Mouse (Mus musculus) limb, embryonic 11.5 days (tissue): ENCODE measurements around the gene Sfr1. TPM values are rescaled to one million over a fixed set of nuclear protein-coding genes. Genes with fewer than 3 reads are reported as not detected.
A peak's percentile ranks its signal among the peaks of the same experiment; 100 is the strongest.

Experiments
- ATAC-seq: fragments of 200-750 bp; cut with Nextera tagmentation; 2 replicates; pipeline ENCODE4 v1.8.0; 2017; ENCODE audit warnings: low read depth; ENCODE audit not compliant: insufficient number of reproducible peaks, low FRiP score, low TSS enrichment
- DNase-seq: peaks from one replicate; pipeline ENCODE4 v3.0.0-alpha.2; 2015; ENCODE audit warnings: low spot score
- H3K27ac ChIP-seq: fragments of 300-500 bp; sonication (generic); replicated peaks from 2 replicates; pipeline ENCODE4 v1.5.1; 2014; ENCODE audit warnings: low read depth, mild to moderate bottlenecking, low read length
- H3K27me3 ChIP-seq: fragments of 300-500 bp; sonication (generic); 2 replicates; pipeline ENCODE4 v1.6.1; 2014; ENCODE audit warnings: mild to moderate bottlenecking, low read length, mixed read lengths; ENCODE audit not compliant: control insufficient read depth, insufficient read depth
- H3K36me3 ChIP-seq: fragments of 300-500 bp; sonication (generic); 2 replicates; pipeline ENCODE4 v1.6.1; 2014; ENCODE audit warnings: mild to moderate bottlenecking, low read length, moderate library complexity, mixed read lengths; ENCODE audit not compliant: control insufficient read depth, insufficient read depth
- H3K4me1 ChIP-seq: fragments of 300-500 bp; sonication (generic); 2 replicates; pipeline ENCODE4 v1.6.1; 2014; ENCODE audit warnings: low read length, mixed read lengths; ENCODE audit not compliant: control insufficient read depth, insufficient read depth
- H3K4me2 ChIP-seq: fragments of 300-500 bp; sonication (generic); 2 replicates; pipeline ENCODE4 v1.6.1; 2014; ENCODE audit warnings: low read depth, mild to moderate bottlenecking, moderate library complexity; ENCODE audit not compliant: severe bottlenecking
- H3K4me3 ChIP-seq: fragments of 300-500 bp; sonication (generic); 2 replicates; pipeline ENCODE4 v1.5.1; 2014; ENCODE audit warnings: low read depth, low read length
- H3K9ac ChIP-seq: fragments of 300-500 bp; sonication (generic); 2 replicates; pipeline ENCODE4 v1.6.1; 2014; ENCODE audit warnings: mild to moderate bottlenecking, low read length
- H3K9me3 ChIP-seq: fragments of 300-500 bp; sonication (generic); 2 replicates; pipeline ENCODE4 v1.6.1; 2016; ENCODE audit warnings: low read length; ENCODE audit not compliant: control insufficient read depth
- WGBS: fragments of 180-500 bp; shearing (Covaris S2); extraction: QIAGEN DNeasy Blood & Tissue Kit; methylation state at CpG from one replicate; pipeline ENCODE4 v1.1.7; 2014; 5-methylcytosine and 5-hydroxymethylcytosine counted together
- polyA plus RNA-seq: library from polyadenylated mRNA; unstranded; fragments of >200 nt; fragmentation: Nextera tagmentation; extraction: Ambion mirVana; gene quantifications from 2 replicates; pipeline ENCODE4 v1.2.1, GENCODE M21; 2014

The Sfr1 gene
- polyA plus RNA-seq, 1 experiment from 2014 or later = 311 TPM

DNA sequence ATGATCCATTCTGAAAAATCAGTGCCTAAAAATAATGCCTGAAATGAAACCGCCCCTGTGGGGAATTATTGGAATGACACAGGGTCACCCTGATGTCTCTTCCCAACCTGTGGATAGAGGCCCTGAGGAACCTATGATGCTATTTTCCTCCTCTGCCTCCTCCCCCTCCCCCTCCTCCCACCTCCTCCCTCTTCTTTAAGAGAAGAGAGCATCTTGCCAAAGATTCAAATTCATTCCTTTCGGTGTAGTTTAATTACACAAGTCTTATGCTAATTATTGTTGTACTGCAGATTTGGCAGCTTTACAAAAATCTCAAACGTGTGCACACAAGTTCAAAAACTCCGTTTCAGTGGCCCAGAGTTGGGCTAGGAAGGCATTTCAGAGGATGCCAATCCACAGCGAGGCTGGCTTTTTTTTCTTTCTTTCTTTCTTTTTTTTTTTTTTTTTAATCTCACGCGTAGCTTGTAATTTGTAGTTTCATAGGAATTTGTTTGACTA lies 5.8 kb upstream of the Sfr1 start:
- no peak overlapping the region for H3K9ac ChIP-seq
- WGBS = 82% methylated on average over 7 of the region's 7 CpGs
- peaks cover 2% of the 10 kb centered on the region; the same call in 1 of the 2 replicates for H3K4me1 ChIP-seq
- H3K4me2 ChIP-seq = no peak overlapping the region
- H3K36me3 ChIP-seq = no peaks in the 10 kb centered on the region
- no peak overlapping the region for H3K4me3 ChIP-seq
- H3K27me3 ChIP-seq = no peaks in the 10 kb centered on the region
- no peak overlapping the region for H3K27ac ChIP-seq
- no peaks in the 10 kb centered on the region for H3K9me3 ChIP-seq
- DNase-seq (no peak), ATAC-seq (no peak)

- H3K4me1 ChIP-seq = peaks cover 3% of the 10 kb centered on the region; the same call in 1 of the 2 replicates
- H3K9ac ChIP-seq = peak overlapping the region; percentile 53
- peak; percentile 69; the same call in 1 of the 2 replicates for ATAC-seq
- H3K27ac ChIP-seq = peak overlapping the region; percentile 84
- H3K4me3 ChIP-seq = peak overlapping the region; percentile 65
- under 1% methylated on average over 12 of the region's 12 CpGs for WGBS
- peak overlapping the region; percentile 65 for H3K4me2 ChIP-seq
- no peaks in the 10 kb centered on the region for H3K9me3 ChIP-seq
- H3K27me3 ChIP-seq = no peaks in the 10 kb centered on the region
- H3K36me3 ChIP-seq = peaks cover 9% of the 10 kb centered on the region
- DNase-seq = peak; percentile 81
Measured at GRCm38 (mm10) chr19:47730691-47731070, 801 bp upstream of the Sfr1 start.

DNA sequence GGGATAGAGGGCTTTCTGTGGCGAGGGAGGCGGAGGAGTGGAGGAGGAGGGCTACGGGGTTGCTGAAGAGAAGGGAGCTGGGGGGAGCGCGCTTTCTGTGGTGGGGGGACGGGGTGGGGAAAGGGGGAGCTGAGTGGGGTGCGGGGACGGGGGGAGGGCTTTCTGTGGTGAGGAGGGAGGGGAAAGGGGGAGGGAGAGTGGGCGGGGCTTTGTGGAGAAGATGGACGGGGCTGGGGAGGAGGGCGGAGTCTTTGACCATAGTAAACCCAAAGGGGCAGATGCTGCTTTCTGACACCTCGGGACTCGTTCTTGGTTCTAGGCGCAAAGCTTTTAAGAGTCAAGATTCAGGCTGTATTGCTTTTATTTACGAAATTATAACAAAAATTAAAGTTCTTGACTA lies 449 bp downstream of the Sfr1 start:
- Histone ChIP-seq H3K27me3 (no peaks in the 10 kb centered on the region), H3K4me1 (peaks cover 3% of the 10 kb centered on the region; the same call in 1 of the 2 replicates), H3K4me2 (peak overlapping the region; percentile 65; the same call in 1 of the 2 replicates), H3K27ac (peak overlapping the region; percentile 72), H3K4me3 (peak overlapping the region; percentile 65), H3K36me3 (peaks cover 11% of the 10 kb centered on the region), H3K9ac (peak overlapping the region; percentile 70), H3K9me3 (no peaks in the 10 kb centered on the region)
- ATAC-seq (no peak), DNase-seq (peak; percentile 67)
- under 1% methylated on average over 13 of the region's 15 CpGs for WGBS

DNA sequence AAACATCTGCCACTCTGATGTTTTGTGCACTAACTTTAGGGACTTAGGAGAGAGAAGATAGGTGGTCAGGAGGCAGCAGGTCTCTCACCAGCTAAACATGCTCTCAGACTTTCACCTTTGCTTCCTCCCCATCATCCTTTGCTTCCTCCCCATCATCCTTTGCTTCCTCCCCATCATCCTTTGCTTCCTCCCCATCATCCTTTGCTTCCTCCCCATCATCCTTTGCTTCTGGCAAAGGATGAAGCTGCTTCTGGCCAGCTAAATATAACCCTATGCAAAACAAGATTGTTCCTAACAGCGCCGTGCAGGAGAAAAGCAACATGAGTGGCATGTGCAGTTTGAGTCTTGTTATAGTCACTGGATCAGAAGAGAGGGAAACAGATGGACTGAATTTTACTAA lies 15.6 kb downstream of the Sfr1 start:
- Histone ChIP-seq H3K9ac (no peak overlapping the region), H3K4me1 (no peaks in the 10 kb centered on the region), H3K9me3 (no peaks in the 10 kb centered on the region), H3K27ac (no peak overlapping the region), H3K4me2 (no peak overlapping the region), H3K27me3 (no peaks in the 10 kb centered on the region), H3K36me3 (no peaks in the 10 kb centered on the region), H3K4me3 (no peak overlapping the region)
- WGBS = 90% methylated on average over 2 of the region's 2 CpGs
- DNase-seq (no peak), ATAC-seq (no peak)

DNA sequence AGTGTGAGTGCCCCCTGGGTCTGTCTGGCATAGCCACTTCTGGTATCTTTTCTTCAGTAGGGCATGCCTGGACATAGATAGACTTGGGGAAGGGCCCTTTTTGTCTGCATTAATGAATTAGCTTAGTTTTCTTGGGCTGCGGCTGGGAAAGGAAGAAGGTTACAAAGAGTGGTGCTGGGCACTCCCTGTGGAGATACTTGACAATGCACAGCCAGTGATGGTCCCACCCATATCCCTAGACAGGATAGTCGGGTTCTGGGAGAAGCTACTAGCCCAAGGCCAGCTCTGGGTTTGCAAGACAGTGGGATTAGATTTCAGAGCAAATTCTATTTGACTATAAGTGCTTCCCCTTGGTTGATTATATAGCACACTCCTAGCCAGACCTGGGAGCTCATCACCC lies 17.5 kb downstream of the Sfr1 start:
- no peak overlapping the region for H3K27ac ChIP-seq
- H3K9me3 ChIP-seq = no peaks in the 10 kb centered on the region
- H3K9ac ChIP-seq = no peak overlapping the region
- ATAC-seq = no peak
- H3K4me1 ChIP-seq = no peaks in the 10 kb centered on the region
- no peak for DNase-seq
- H3K4me2 ChIP-seq = no peak overlapping the region
- H3K36me3 ChIP-seq = no peaks in the 10 kb centered on the region
- no peaks in the 10 kb centered on the region for H3K27me3 ChIP-seq
- WGBS = 78% methylated on average over 2 of the region's 2 CpGs
- H3K4me3 ChIP-seq = no peak overlapping the region

- H3K36me3 ChIP-seq = no peaks in the 10 kb centered on the region
- no peak overlapping the region for H3K4me3 ChIP-seq
- no peak for ATAC-seq
- no peak overlapping the region for H3K4me2 ChIP-seq
- no peak for DNase-seq
- H3K27ac ChIP-seq = no peak overlapping the region
- H3K27me3 ChIP-seq = no peaks in the 10 kb centered on the region
- no peaks in the 10 kb centered on the region for H3K9me3 ChIP-seq
- 87% methylated on average over 5 of the region's 5 CpGs for WGBS
- H3K9ac ChIP-seq = no peak overlapping the region
- H3K4me1 ChIP-seq = no peaks in the 10 kb centered on the region
Measured at GRCm38 (mm10) chr19:47750391-47750790, 18.9 kb downstream of the Sfr1 start.

- no peak overlapping the region for H3K4me2 ChIP-seq
- no peak for DNase-seq
- ATAC-seq = no peak
- H3K36me3 ChIP-seq = no peaks in the 10 kb centered on the region
- H3K4me3 ChIP-seq = no peak overlapping the region
- no peaks in the 10 kb centered on the region for H3K27me3 ChIP-seq
- no peaks in the 10 kb centered on the region for H3K9me3 ChIP-seq
- H3K4me1 ChIP-seq = no peaks in the 10 kb centered on the region
- WGBS = 92% methylated on average over 9 of the region's 9 CpGs
- H3K27ac ChIP-seq = no peak overlapping the region
- H3K9ac ChIP-seq = no peak overlapping the region
Measured at GRCm38 (mm10) chr19:47752456-47752855, 21.0 kb downstream of the Sfr1 start.

DNA sequence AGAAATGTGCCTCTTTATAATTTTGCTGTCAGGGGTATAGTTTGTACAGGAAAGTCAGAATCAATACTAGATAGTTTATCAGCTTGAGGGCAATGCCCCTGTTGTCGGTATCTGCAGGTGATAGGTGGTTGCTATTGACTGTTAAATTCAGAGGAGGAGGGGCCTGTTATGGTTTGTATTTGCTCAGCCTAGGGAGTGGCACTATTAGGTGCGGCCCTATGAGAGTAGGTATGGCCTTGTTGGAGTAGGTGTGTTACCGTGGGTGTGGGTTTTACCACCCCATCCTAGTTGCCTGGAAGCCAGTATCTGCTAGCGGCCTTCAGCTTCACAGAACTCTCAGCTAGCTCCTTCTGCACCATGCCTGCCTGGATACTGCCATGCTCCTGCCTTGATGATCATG lies 22.4 kb downstream of the Sfr1 start:
- no peaks in the 10 kb centered on the region for H3K9me3 ChIP-seq
- WGBS = 88% methylated on average over 4 of the region's 4 CpGs
- DNase-seq (no peak), ATAC-seq (no peak)
- no peaks in the 10 kb centered on the region for H3K27me3 ChIP-seq
- no peak overlapping the region for H3K27ac ChIP-seq
- no peaks in the 10 kb centered on the region for H3K4me1 ChIP-seq
- no peak overlapping the region for H3K4me3 ChIP-seq
- H3K36me3 ChIP-seq = no peaks in the 10 kb centered on the region
- no peak overlapping the region for H3K4me2 ChIP-seq
- H3K9ac ChIP-seq = no peak overlapping the region

- H3K27ac ChIP-seq = no peak overlapping the region
- H3K27me3 ChIP-seq = no peaks in the 10 kb centered on the region
- no peaks in the 10 kb centered on the region for H3K36me3 ChIP-seq
- ATAC-seq = no peak
- WGBS = 88% methylated on average over 9 of the region's 9 CpGs
- no peak overlapping the region for H3K4me3 ChIP-seq
- no peaks in the 10 kb centered on the region for H3K4me1 ChIP-seq
- H3K9ac ChIP-seq = no peak overlapping the region
- H3K9me3 ChIP-seq = no peaks in the 10 kb centered on the region
- no peak for DNase-seq
- no peak overlapping the region for H3K4me2 ChIP-seq
Measured at GRCm38 (mm10) chr19:47754931-47755330, 23.4 kb downstream of the Sfr1 start.
